ENCODE assay signal across 8 mouse cellular contexts in the genomic region with DNA sequence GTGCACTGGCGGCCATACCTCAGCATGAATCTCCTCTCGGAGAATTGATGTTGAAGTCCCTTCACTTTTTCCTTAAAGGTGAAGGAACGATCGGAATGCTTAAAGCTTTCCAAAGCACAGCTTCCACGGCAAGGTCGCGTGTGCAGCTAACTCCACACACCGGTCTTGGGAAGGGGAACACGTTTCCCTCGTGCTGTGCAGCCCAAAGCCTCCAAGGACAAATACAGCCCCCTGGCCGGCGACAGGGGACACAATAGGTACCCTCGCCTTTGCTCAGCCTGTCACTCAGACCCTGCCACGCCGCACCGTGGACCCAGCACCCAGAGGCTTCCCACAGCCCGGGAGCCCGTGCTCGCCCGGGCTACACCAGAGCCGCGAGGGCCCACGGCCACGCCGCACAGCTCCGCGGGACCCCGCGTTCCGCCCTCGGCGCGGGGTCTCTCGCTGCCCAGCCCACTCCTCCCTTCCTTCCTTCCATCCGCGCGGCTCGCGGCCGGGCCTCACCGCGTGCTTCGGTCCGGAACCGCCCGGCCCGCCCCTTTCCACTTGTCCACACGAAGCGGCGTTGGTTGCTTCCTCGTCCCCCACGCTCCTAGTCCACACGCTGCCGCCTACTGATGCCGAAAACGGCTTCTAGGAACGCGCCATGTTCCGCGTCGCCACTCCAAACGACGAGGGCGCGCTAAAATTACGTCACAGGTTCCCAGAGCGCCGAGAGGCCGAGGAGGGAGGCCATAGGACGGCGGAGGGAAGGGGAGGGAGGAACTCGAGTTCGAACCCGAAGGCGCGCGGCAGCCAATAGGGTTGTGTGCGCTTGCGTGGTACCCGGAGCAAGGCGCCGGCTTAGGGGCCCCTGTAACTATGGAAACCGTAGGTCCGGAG. TPM values are rescaled to one million over a fixed set of nuclear protein-coding genes. Genes with fewer than 3 reads are reported as not detected.
DNase-seq lines count a peak whose midpoint lies in the region; ATAC-seq and TF ChIP-seq lines count a peak whose summit lies in the region.

Gene Ipo11, minus strand, starts transcription at position 703 of the 882 bp plus-strand sequence.

- H3K9me3 ChIP-seq in erythroblast, embryonic 14.5 days (ENCODE audit: control insufficient read depth, low read length): peaks cover 3% of the 10 kb centered on the region
- H3K9me3 ChIP-seq in heart, embryonic 11.5 days (replicated peaks; ENCODE audit: control insufficient read depth, low read length): no peaks in the 10 kb centered on the region
- 0 out of 2 replicates have a peak, but pooled peaks cover 3% of the 10 kb centered on the region for H3K9me3 ChIP-seq in kidney, embryonic 16.5 days (ENCODE audit: low read length)

- peak; percentile 52; the same call in 1 of the 2 replicates for TF ChIP-seq POLR2A in brain, embryonic 14.5 days (IDR thresholded peaks at IDR 0.05; ENCODE audit: borderline replicate concordance, extremely low read depth, insufficient read depth, insufficient read length, poor library complexity, severe bottlenecking)
- TF ChIP-seq POLR2A in liver, adult 2 months (IDR thresholded peaks at IDR 0.05; ENCODE audit: extremely low read depth, insufficient read depth, low read length): 0 out of 2 replicates have a peak, but pooled peaks have one; percentile 8
- TF ChIP-seq POLR2A in myocyte (IDR thresholded peaks at IDR 0.05; ENCODE audit: insufficient read length, low read depth): peak; percentile 72

- peak within 1 kb of the TSS; percentile 75 for H3K4me2 ChIP-seq in heart, embryonic 11.5 days
- peak within 1 kb of the TSS; percentile 60 for H3K4me2 ChIP-seq in kidney, embryonic 16.5 days (replicated peaks; ENCODE audit: low read depth, low read length)
- H3K4me2 ChIP-seq in myocyte (ENCODE audit: low read depth): peak within 1 kb of the TSS; percentile 97

- peak; percentile 95 for ATAC-seq in heart, embryonic 11.5 days (replicated peaks; ENCODE audit: insufficient number of reproducible peaks, low FRiP score, low TSS enrichment)
- ATAC-seq in kidney, embryonic 16.5 days (ENCODE audit: low FRiP score, low TSS enrichment): peak; percentile 98

- H3K79me2 ChIP-seq in C2C12 (ENCODE audit: control insufficient read depth, insufficient read depth): peaks cover 52% of the 10 kb centered on the region
- H3K79me2 ChIP-seq in liver, adult 2 months (ENCODE audit: control insufficient read depth, insufficient read depth, low read length): peaks cover 10% of the 10 kb centered on the region; the same call in 1 of the 2 replicates
- H3K79me2 ChIP-seq in myocyte (ENCODE audit: control insufficient read depth, insufficient read depth): peaks cover 50% of the 10 kb centered on the region

- peak; percentile 99 for DNase-seq in brain, embryonic 14.5 days (ENCODE audit: low read depth)
- peak; percentile 84 for DNase-seq in liver, adult 2 months (ENCODE audit: extremely low read depth, low read depth, low spot score)
- DNase-seq in splenic B cell, adult 2 months (ENCODE audit: low read depth, low spot score): peak; percentile 95

- peaks cover 49% of the 10 kb centered on the region for H3K79me3 ChIP-seq in C2C12 (ENCODE audit: low read depth)

- under 1% methylated on average over 84 of the region's 84 CpGs for WGBS in heart, embryonic 11.5 days (ENCODE audit: insufficient replicate concordance)
- under 1% methylated on average over 83 of the region's 84 CpGs for WGBS in kidney, embryonic 16.5 days
- WGBS in liver, adult 2 months: under 1% methylated on average over 83 of the region's 84 CpGs

- peak within 1 kb of the TSS; percentile 97 for H3K9ac ChIP-seq in heart, embryonic 11.5 days (ENCODE audit: low read depth, low read length)
- peak within 1 kb of the TSS; percentile 95 for H3K9ac ChIP-seq in kidney, embryonic 16.5 days (replicated peaks; ENCODE audit: low read length)
- H3K9ac ChIP-seq in liver, adult 2 months (ENCODE audit: low read depth, low read length): peak within 1 kb of the TSS; percentile 73

- no peak for TF ChIP-seq CTCF in C2C12 (IDR thresholded peaks at IDR 0.05; ENCODE audit: control insufficient read depth, insufficient read depth, insufficient read length)
- TF ChIP-seq CTCF in brain, embryonic 14.5 days (IDR thresholded peaks at IDR 0.05; ENCODE audit: borderline replicate concordance, extremely low read depth, insufficient read depth, insufficient read length): no peak
- no peak for TF ChIP-seq CTCF in liver, adult 2 months (IDR thresholded peaks at IDR 0.05; ENCODE audit: low read depth, low read length)

- H3K36me3 ChIP-seq in C2C12 (ENCODE audit: control insufficient read depth, insufficient read depth) (no peaks in the 10 kb centered on the region), myocyte (ENCODE audit: control insufficient read depth, insufficient read depth) (no peaks in the 10 kb centered on the region)
- H3K36me3 ChIP-seq in erythroblast, embryonic 14.5 days (ENCODE audit: control insufficient read depth): peaks cover 6% of the 10 kb centered on the region
- no peaks in the 10 kb centered on the region for H3K36me3 ChIP-seq in heart, embryonic 11.5 days (ENCODE audit: control insufficient read depth, insufficient read depth, low read length)
- H3K36me3 ChIP-seq in kidney, embryonic 16.5 days (ENCODE audit: insufficient read depth, low read length): no peaks in the 10 kb centered on the region
- H3K36me3 ChIP-seq in liver, adult 2 months (ENCODE audit: control insufficient read depth, insufficient read depth, low read length): no peaks in the 10 kb centered on the region
- no peaks in the 10 kb centered on the region for H3K36me3 ChIP-seq in splenic B cell, adult 2 months (ENCODE audit: control insufficient read depth, insufficient read depth, low read length, poor library complexity, severe bottlenecking)

- peaks cover 38% of the 10 kb centered on the region for H3K4me1 ChIP-seq in erythroblast, embryonic 14.5 days (ENCODE audit: control insufficient read depth)
- no peaks in the 10 kb centered on the region; the same call in 1 of the 2 replicates for H3K4me1 ChIP-seq in heart, embryonic 11.5 days (ENCODE audit: control insufficient read depth, insufficient read depth, low read length)
- peaks cover 5% of the 10 kb centered on the region for H3K4me1 ChIP-seq in kidney, embryonic 16.5 days (ENCODE audit: insufficient read depth, low read length)
- no peaks in the 10 kb centered on the region for H3K4me1 ChIP-seq in liver, adult 2 months (ENCODE audit: control insufficient read depth, insufficient read depth, low read length)

- H3ac ChIP-seq in C2C12 (ENCODE audit: control insufficient read depth, insufficient read length, low read depth) (peak within 1 kb of the TSS; percentile 99), myocyte (ENCODE audit: control insufficient read depth, insufficient read length) (peak within 1 kb of the TSS; percentile 47)

- peak within 1 kb of the TSS; percentile 91 for H3K27ac ChIP-seq in heart, embryonic 11.5 days (ENCODE audit: low read depth, low read length)
- H3K27ac ChIP-seq in kidney, embryonic 16.5 days (ENCODE audit: low read length): peak within 1 kb of the TSS; percentile 85
- no peak within 1 kb of the TSS for H3K27ac ChIP-seq in liver, adult 2 months (replicated peaks; ENCODE audit: insufficient read depth, low read depth, low read length)

- H3K27me3 ChIP-seq in C2C12 (ENCODE audit: control insufficient read depth, insufficient read depth, insufficient read length) (no peaks in the 10 kb centered on the region), myocyte (ENCODE audit: control insufficient read depth, insufficient read depth, insufficient read length) (no peaks in the 10 kb centered on the region)
- H3K27me3 ChIP-seq in erythroblast, embryonic 14.5 days (ENCODE audit: control insufficient read depth): no peaks in the 10 kb centered on the region
- H3K27me3 ChIP-seq in heart, embryonic 11.5 days (ENCODE audit: control insufficient read depth, insufficient read depth, low read length): no peaks in the 10 kb centered on the region
- no peaks in the 10 kb centered on the region for H3K27me3 ChIP-seq in kidney, embryonic 16.5 days (ENCODE audit: insufficient read depth, low read length)
- H3K27me3 ChIP-seq in liver, adult 2 months (ENCODE audit: control insufficient read depth, insufficient read depth, low read length): no peaks in the 10 kb centered on the region
- H3K27me3 ChIP-seq in splenic B cell, adult 2 months (ENCODE audit: control insufficient read depth, insufficient read depth, low read length, poor library complexity, severe bottlenecking): no peaks in the 10 kb centered on the region

- H3K4me3 ChIP-seq in C2C12 (ENCODE audit: insufficient read depth, poor library complexity, severe bottlenecking): peak within 1 kb of the TSS; percentile 71
- peak within 1 kb of the TSS; percentile 100 for H3K4me3 ChIP-seq in erythroblast, embryonic 14.5 days (replicated peaks)
- H3K4me3 ChIP-seq in heart, embryonic 11.5 days (ENCODE audit: low read depth, low read length): peak within 1 kb of the TSS; percentile 100
- H3K4me3 ChIP-seq in kidney, embryonic 16.5 days (ENCODE audit: low read length): peak within 1 kb of the TSS; percentile 99
- H3K4me3 ChIP-seq in liver, adult 2 months (ENCODE audit: insufficient read depth, low read depth, low read length): peak within 1 kb of the TSS; percentile 77
- H3K4me3 ChIP-seq in myocyte: peak within 1 kb of the TSS; percentile 80

TF ChIP-seq in C2C12, 6 proteins besides CTCF, POLR2A, EP300 and RAD21 (continues in another document):
- TF ChIP-seq FOSL1 (IDR thresholded peaks at IDR 0.05; ENCODE audit: insufficient read depth, low read length, poor library complexity, severe bottlenecking) (no peak), MYOG (IDR thresholded peaks at IDR 0.05; ENCODE audit: control insufficient read depth, extremely low read depth, insufficient read length) (no peak), MAX (IDR thresholded peaks at IDR 0.05) (peak; percentile 59), MYOD1 (IDR thresholded peaks at IDR 0.05; ENCODE audit: control insufficient read depth, insufficient read length, low read depth) (no peak), USF1 (IDR thresholded peaks at IDR 0.05; ENCODE audit: low read depth) (no peak)

TF ChIP-seq in myocyte, 11 proteins besides CTCF, POLR2A, EP300 and RAD21:
- TF ChIP-seq USF1 (IDR thresholded peaks at IDR 0.05; ENCODE audit: low read depth) (no peak), E2F4 (IDR thresholded peaks at IDR 0.05; ENCODE audit: insufficient read depth) (peak; percentile 92), POLR2AphosphoS2 (IDR thresholded peaks at IDR 0.05; ENCODE audit: insufficient read length, low read depth) (peak; percentile 53), SRF (IDR thresholded peaks at IDR 0.05; ENCODE audit: control insufficient read depth, insufficient read length, low read depth) (peak; percentile 24)

RNA-seq across cellular contexts. Expression of gene Ipo11, which starts in this region (rescaled TPM):
- polyA plus RNA-seq in C2C12 (2012; fragmentation: generic; extraction: Trizol): 14.3 TPM
- polyA plus RNA-seq in brain, embryonic 14.5 days (2012; rRNA removed): 39.7 and 40.4 TPM in 2 replicates
- 0.86 and 1.5 TPM in 2 replicates for polyA plus RNA-seq in erythroblast, embryonic 14.5 days (2012)
- polyA plus RNA-seq in heart, embryonic 11.5 days (2014; fragmentation: Nextera tagmentation; extraction: Ambion mirVana): 76.3 and 90.9 TPM in 2 replicates
- polyA plus RNA-seq in kidney, embryonic 16.5 days (2015; fragmentation: Nextera tagmentation; extraction: Ambion mirVana): 78.2 and 79.0 TPM in 2 replicates
- total RNA-seq in liver, adult 2 months (2014; rRNA removed): 17.5 and 20.3 TPM in 2 replicates
- polyA plus RNA-seq in liver, adult 2 months (2012; rRNA removed): 8.4 and 8.8 TPM in 2 replicates
- 10.4 TPM for polyA plus RNA-seq in myocyte (2012; fragmentation: generic; extraction: Trizol)

Comparison
In these comparisons a context has a peak if more than half of its experiments do, and no peak if none do; other contexts are left out.
1. POLR2A ChIP-seq: peak in every context shown above with its lines; median percentile 72 in myocyte; 52 in brain, embryonic 14.5 days; 8 in liver, adult 2 months.